Mouse (Mus musculus): ENCODE measurements around the gene Olfr1340. TPM values are rescaled to one million over a fixed set of nuclear protein-coding genes. Genes with fewer than 3 reads are reported as not detected.

Gene Olfr1340
- not detected in 2 replicates for polyA plus RNA-seq (2016; fragmentation: Nextera tagmentation; extraction: Ambion mirVana)

- Histone ChIP-seq H3K27me3 (no peaks in the 10 kb centered on the region), H3K36me3 (no peaks in the 10 kb centered on the region), H3K4me1 (no peaks in the 10 kb centered on the region), H3K4me2 (replicated peaks) (no peak within 1 kb of the TSS), H3K4me3 (no peak within 1 kb of the TSS), H3K27ac (no peak within 1 kb of the TSS), H3K9me3 (no peaks in the 10 kb centered on the region), H3K9ac (no peak within 1 kb of the TSS)
- ATAC-seq (ENCODE audit: insufficient number of reproducible peaks, insufficient read depth, low FRiP score, low TSS enrichment) = no peak
Measured at GRCm38 (mm10) chr4:118719838-118720237, at the start of gene Olfr1340. Olfr1340 (plus strand) TSS chr4:118720138.

GRCm38 (mm10) chr4:118687086-118687485 lies 32.9 kb upstream of the Olfr1340 start:
- no peaks in the 10 kb centered on the region for H3K9me3 ChIP-seq
- no peak for ATAC-seq (ENCODE audit: insufficient number of reproducible peaks, insufficient read depth, low FRiP score, low TSS enrichment)
- H3K4me3 ChIP-seq = no peak overlapping the region
- H3K9ac ChIP-seq = no peak overlapping the region
- no peak overlapping the region for H3K4me2 ChIP-seq (replicated peaks)
- H3K4me1 ChIP-seq = no peaks in the 10 kb centered on the region
- no peak overlapping the region for H3K27ac ChIP-seq
- no peaks in the 10 kb centered on the region for H3K27me3 ChIP-seq
- WGBS = 55% methylated on average over 2 of the region's 2 CpGs
- no peaks in the 10 kb centered on the region for H3K36me3 ChIP-seq

- Histone ChIP-seq H3K27me3 (no peaks in the 10 kb centered on the region), H3K36me3 (no peaks in the 10 kb centered on the region), H3K9me3 (no peaks in the 10 kb centered on the region), H3K4me3 (no peak within 1 kb of the TSS), H3K27ac (no peak within 1 kb of the TSS), H3K9ac (no peak within 1 kb of the TSS), H3K4me2 (replicated peaks) (0 out of 2 replicates have a peak within 1 kb of the TSS, but pooled peaks have one; percentile 0), H3K4me1 (no peaks in the 10 kb centered on the region)
- WGBS = 21% methylated on average over 12 of the region's 12 CpGs
- ATAC-seq (ENCODE audit: insufficient number of reproducible peaks, insufficient read depth, low FRiP score, low TSS enrichment) = no peak
Measured at GRCm38 (mm10) chr4:118692412-118692973, 27.4 kb upstream of the Olfr1340 start, which contains the start of gene Olfr1342. Olfr1342 (minus strand) TSS chr4:118692756.

GRCm38 (mm10) chr4:118693812-118694211 lies 26.1 kb upstream of the Olfr1340 start:
- no peak for ATAC-seq (ENCODE audit: insufficient number of reproducible peaks, insufficient read depth, low FRiP score, low TSS enrichment)
- no peaks in the 10 kb centered on the region for H3K27me3 ChIP-seq
- H3K9me3 ChIP-seq = no peaks in the 10 kb centered on the region
- no peak overlapping the region for H3K27ac ChIP-seq
- H3K4me1 ChIP-seq = no peaks in the 10 kb centered on the region
- H3K36me3 ChIP-seq = no peaks in the 10 kb centered on the region
- WGBS = 45% methylated on average over 2 of the region's 2 CpGs
- no peak overlapping the region for H3K9ac ChIP-seq
- H3K4me2 ChIP-seq (replicated peaks) = no peak overlapping the region
- no peak overlapping the region for H3K4me3 ChIP-seq

- H3K4me2 ChIP-seq (replicated peaks) = no peak within 1 kb of the TSS
- H3K27me3 ChIP-seq = no peaks in the 10 kb centered on the region
- WGBS = 83% methylated on average over 3 of the region's 3 CpGs
Measured at GRCm38 (mm10) chr4:118703223-118703622, 16.7 kb upstream of the Olfr1340 start, which contains the start of gene Olfr1341. Olfr1341 (plus strand) TSS chr4:118703523.

GRCm38 (mm10) chr4:118708086-118708485 lies 11.9 kb upstream of the Olfr1340 start:
- 83% methylated on average over 5 of the region's 5 CpGs for WGBS
- no peak overlapping the region for H3K4me3 ChIP-seq
- no peaks in the 10 kb centered on the region for H3K4me1 ChIP-seq
- H3K9ac ChIP-seq = no peak overlapping the region
- no peak overlapping the region for H3K27ac ChIP-seq
- H3K27me3 ChIP-seq = no peaks in the 10 kb centered on the region
- no peaks in the 10 kb centered on the region for H3K9me3 ChIP-seq
- no peaks in the 10 kb centered on the region for H3K36me3 ChIP-seq
- H3K4me2 ChIP-seq (replicated peaks) = no peak overlapping the region
- ATAC-seq (ENCODE audit: insufficient number of reproducible peaks, insufficient read depth, low FRiP score, low TSS enrichment) = no peak

More at GRCm38 (mm10) chr4:118703223-118703622, 16.7 kb upstream of the Olfr1340 start, which contains the start of gene Olfr1341:
- Histone ChIP-seq H3K27ac (no peak within 1 kb of the TSS), H3K36me3 (no peaks in the 10 kb centered on the region), H3K4me1 (no peaks in the 10 kb centered on the region), H3K4me3 (no peak within 1 kb of the TSS), H3K9me3 (no peaks in the 10 kb centered on the region), H3K9ac (no peak within 1 kb of the TSS)
- ATAC-seq (ENCODE audit: insufficient number of reproducible peaks, insufficient read depth, low FRiP score, low TSS enrichment) = no peak

GRCm38 (mm10) chr4:118711656-118712055 lies 8.3 kb upstream of the Olfr1340 start:
- ATAC-seq (ENCODE audit: insufficient number of reproducible peaks, insufficient read depth, low FRiP score, low TSS enrichment) = no peak
- WGBS = 58% methylated on average over 1 of the region's 1 CpGs
- H3K9me3 ChIP-seq = no peaks in the 10 kb centered on the region

GRCm38 (mm10) chr4:118721742-118722483 lies 2.0 kb downstream of the Olfr1340 start:
- no peak overlapping the region for H3K27ac ChIP-seq
- no peaks in the 10 kb centered on the region for H3K4me1 ChIP-seq

More at GRCm38 (mm10) chr4:118711656-118712055, 8.3 kb upstream of the Olfr1340 start:
- no peak overlapping the region for H3K4me3 ChIP-seq
- H3K4me2 ChIP-seq (replicated peaks) = no peak overlapping the region
- no peaks in the 10 kb centered on the region for H3K36me3 ChIP-seq
- no peaks in the 10 kb centered on the region for H3K27me3 ChIP-seq
- H3K4me1 ChIP-seq = no peaks in the 10 kb centered on the region
- no peak overlapping the region for H3K27ac ChIP-seq
- H3K9ac ChIP-seq = no peak overlapping the region

GRCm38 (mm10) chr4:118731875-118732274 lies 11.9 kb downstream of the Olfr1340 start, which contains the start of gene Olfr1339:
Olfr1339 (plus strand) TSS chr4:118732175.
- Histone ChIP-seq H3K9ac (no peak within 1 kb of the TSS), H3K36me3 (no peaks in the 10 kb centered on the region), H3K9me3 (no peaks in the 10 kb centered on the region), H3K27me3 (no peaks in the 10 kb centered on the region), H3K4me2 (replicated peaks) (no peak within 1 kb of the TSS), H3K4me1 (no peaks in the 10 kb centered on the region), H3K27ac (no peak within 1 kb of the TSS), H3K4me3 (no peak within 1 kb of the TSS)
- 94% methylated on average over 1 of the region's 1 CpGs for WGBS
- ATAC-seq (ENCODE audit: insufficient number of reproducible peaks, insufficient read depth, low FRiP score, low TSS enrichment) = no peak

More at GRCm38 (mm10) chr4:118721742-118722483, 2.0 kb downstream of the Olfr1340 start:
- 50% methylated on average over 10 of the region's 10 CpGs for WGBS
- Histone ChIP-seq H3K36me3 (no peaks in the 10 kb centered on the region), H3K4me2 (replicated peaks) (no peak overlapping the region), H3K9ac (no peak overlapping the region), H3K4me3 (no peak overlapping the region), H3K9me3 (no peaks in the 10 kb centered on the region), H3K27me3 (no peaks in the 10 kb centered on the region)
- no peak for ATAC-seq (ENCODE audit: insufficient number of reproducible peaks, insufficient read depth, low FRiP score, low TSS enrichment)

GRCm38 (mm10) chr4:118739574-118739973 lies 19.6 kb downstream of the Olfr1340 start:
- H3K27ac ChIP-seq = no peak overlapping the region
- WGBS = 65% methylated on average over 3 of the region's 3 CpGs

GRCm38 (mm10) chr4:118740988-118741698 lies 21.2 kb downstream of the Olfr1340 start:
- 5% methylated on average over 11 of the region's 11 CpGs for WGBS
- H3K4me1 ChIP-seq = no peaks in the 10 kb centered on the region

More at GRCm38 (mm10) chr4:118739574-118739973, 19.6 kb downstream of the Olfr1340 start:
- Histone ChIP-seq H3K4me3 (no peak overlapping the region), H3K4me2 (replicated peaks) (no peak overlapping the region), H3K9me3 (no peaks in the 10 kb centered on the region), H3K9ac (no peak overlapping the region), H3K4me1 (no peaks in the 10 kb centered on the region), H3K36me3 (no peaks in the 10 kb centered on the region), H3K27me3 (peaks cover 23% of the 10 kb centered on the region)
- ATAC-seq (ENCODE audit: insufficient number of reproducible peaks, insufficient read depth, low FRiP score, low TSS enrichment) = no peak

More at GRCm38 (mm10) chr4:118740988-118741698, 21.2 kb downstream of the Olfr1340 start:
- H3K4me3 ChIP-seq = no peak overlapping the region
- H3K27ac ChIP-seq = no peak overlapping the region
- H3K9ac ChIP-seq = no peak overlapping the region
- no peak overlapping the region for H3K4me2 ChIP-seq (replicated peaks)
- H3K27me3 ChIP-seq = peaks cover 23% of the 10 kb centered on the region
- no peak for ATAC-seq (ENCODE audit: insufficient number of reproducible peaks, insufficient read depth, low FRiP score, low TSS enrichment)
- no peaks in the 10 kb centered on the region for H3K36me3 ChIP-seq
- 0 out of 2 replicates have a peak, but pooled peaks cover under 1% of the 10 kb centered on the region for H3K9me3 ChIP-seq
